Mouse (Mus musculus) layer of hippocampus, adult 2 months (tissue): ENCODE data around the gene Btbd18. TPM values are rescaled to one million over a fixed set of nuclear protein-coding genes. Genes with fewer than 3 reads are reported as not detected.
A peak's percentile ranks its signal among the peaks of the same experiment; 100 is the strongest.

ENCODE experiments used
- DNase-seq, 2 experiments: peaks; one replicate each; pipeline ENCODE4 v3.0.0; 2022; ENCODE audit warnings: low spot score in 2 of 2
- H3K27ac ChIP-seq: fragments of 200-600 bp; 2 replicates; pipeline ENCODE4 v1.8.1; 2022
- H3K4me3 ChIP-seq: fragments of 200-600 bp; 2 replicates; pipeline ENCODE4 v1.8.1; 2022; ENCODE audit warnings: mild to moderate bottlenecking
- CTCF ChIP-seq: fragments of 200-600 bp; conservative IDR thresholded peaks from 2 replicates; pipeline ENCODE4 v1.8.1; 2022; ENCODE audit warnings: antibody characterized with exemption, mild to moderate bottlenecking, moderate library complexity
- total RNA-seq, 2 experiments: library from RNA; stranded (reverse); gene quantifications; 2 replicates each; pipeline ENCODE4 v1.2.3; 2021

Gene Btbd18
- total RNA-seq, 2 experiments from 2014 or later, result not detected

GRCm38 (mm10) chr2:84688080-84688844 is 29.4 kb downstream of the Btbd18 start:
- no peak overlapping the region for H3K27ac ChIP-seq
- TF ChIP-seq CTCF, result no peak
- H3K4me3 ChIP-seq, result no peak overlapping the region
- DNase-seq, result no peak

DNA sequence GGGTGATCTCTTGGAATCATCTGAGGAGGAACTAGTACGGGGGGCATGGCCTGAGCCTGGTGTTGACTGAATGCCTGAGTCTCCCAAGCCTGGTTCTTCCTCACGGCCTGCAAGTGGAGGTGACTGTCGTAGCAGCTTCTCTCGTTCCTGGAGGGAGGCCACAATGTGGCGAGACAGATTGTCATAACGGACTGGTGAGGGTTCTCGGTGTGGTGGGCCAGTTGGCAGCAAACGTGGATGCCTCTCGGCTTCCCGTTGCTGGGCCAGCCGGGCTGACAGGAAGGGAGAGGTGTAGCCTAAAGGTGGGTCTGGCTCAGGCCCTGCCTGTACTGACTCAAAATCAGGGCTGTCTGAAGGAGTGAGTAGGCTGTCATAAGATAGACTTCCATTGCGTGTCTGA is 31.2 kb downstream of the Btbd18 start:
- Histone ChIP-seq H3K27ac (peak overlapping the region; percentile 36; the same call in 1 of the 2 replicates), H3K4me3 (no peak overlapping the region)
- TF ChIP-seq CTCF, result no peak
- no peak for DNase-seq

DNA sequence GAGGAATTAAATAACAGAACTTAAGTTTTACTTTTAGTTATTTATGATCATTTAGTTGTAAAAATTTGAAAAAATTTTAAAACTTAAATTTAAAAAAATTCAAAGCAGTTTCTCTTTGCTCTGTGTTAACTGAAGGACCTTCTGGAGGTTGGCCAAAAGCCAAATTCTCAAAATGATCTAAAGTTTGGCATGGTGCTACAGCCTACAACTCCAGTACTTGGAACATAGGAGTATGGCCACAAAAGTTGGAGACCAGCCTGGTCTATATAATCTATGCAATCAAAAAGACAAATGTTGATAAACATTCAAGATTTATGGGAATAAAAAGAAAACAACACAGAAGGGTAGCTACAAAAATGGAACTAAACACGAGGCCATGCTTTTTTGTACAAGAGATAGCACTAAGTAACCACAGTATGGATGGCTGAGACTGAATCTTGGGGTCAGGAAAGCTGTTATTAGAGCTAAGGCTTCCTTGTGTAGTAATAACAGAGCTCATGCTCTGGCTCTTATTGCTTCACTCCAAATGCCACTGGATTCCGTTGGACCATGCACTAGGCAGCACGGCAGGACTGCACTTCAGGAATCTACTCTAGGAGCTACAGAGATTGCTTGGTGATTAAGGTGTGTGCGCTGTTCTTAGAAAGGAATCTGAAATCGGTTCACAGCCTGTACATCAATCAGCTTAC is 36.3 kb downstream of the Btbd18 start:
- TF ChIP-seq CTCF, result no peak
- H3K4me3 ChIP-seq, result no peak overlapping the region
- DNase-seq, result no peak
- no peak overlapping the region for H3K27ac ChIP-seq

DNA sequence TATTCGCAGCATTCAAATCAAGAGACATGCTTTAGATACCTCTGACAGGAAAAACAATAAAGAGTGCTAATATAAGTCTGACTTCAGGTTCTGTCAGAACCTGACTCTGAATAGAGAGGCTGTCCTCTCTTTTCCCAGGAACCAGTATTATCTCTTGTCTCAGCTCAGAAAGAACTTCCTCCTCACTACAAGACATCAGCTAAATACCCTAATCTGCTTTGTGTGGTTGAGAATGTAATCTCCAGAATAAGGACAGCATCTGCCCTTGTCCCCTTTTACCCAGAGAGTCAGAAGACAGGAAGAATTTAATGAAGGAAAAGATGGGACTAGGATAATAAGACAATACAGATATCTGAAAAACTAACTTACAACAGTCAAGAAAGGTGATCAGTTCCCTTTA is 44.6 kb downstream of the Btbd18 start:
- Histone ChIP-seq H3K4me3 (no peak overlapping the region), H3K27ac (no peak overlapping the region)
- no peak for DNase-seq
- TF ChIP-seq CTCF, result no peak

- TF ChIP-seq CTCF, result no peak
- DNase-seq, result no peak
- H3K27ac ChIP-seq, result no peak overlapping the region
- no peak overlapping the region for H3K4me3 ChIP-seq
These were observed 45.5 kb downstream of the Btbd18 start for GRCm38 (mm10) chr2:84704329-84704728.

- Histone ChIP-seq H3K4me3 (no peak overlapping the region), H3K27ac (no peak overlapping the region)
- no peak for DNase-seq
- no peak for TF ChIP-seq CTCF
These were observed 46.4 kb downstream of the Btbd18 start for GRCm38 (mm10) chr2:84705295-84705694.

- H3K4me3 ChIP-seq, result no peak overlapping the region
- TF ChIP-seq CTCF, result no peak
These were observed 48.6 kb downstream of the Btbd18 start for GRCm38 (mm10) chr2:84707523-84707922.

DNA sequence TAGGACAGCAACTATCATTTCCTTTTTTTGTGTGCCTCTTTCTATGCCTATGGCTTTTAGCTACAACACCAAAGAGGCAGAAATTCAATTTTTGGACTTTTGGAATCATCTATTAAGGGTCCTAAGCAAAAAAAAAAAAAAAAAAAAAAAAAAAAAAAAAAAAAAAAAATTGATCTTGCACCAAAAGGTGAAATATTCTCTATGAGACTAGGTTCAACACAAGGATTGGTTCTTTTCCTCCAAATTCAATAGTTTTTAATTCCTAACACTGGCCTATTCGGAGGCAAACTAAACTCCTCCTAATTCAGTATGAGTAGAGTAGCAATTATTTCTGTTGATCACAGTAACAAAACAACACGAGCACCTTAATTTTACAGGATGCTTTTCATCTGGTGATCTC is 53.0 kb downstream of the Btbd18 start:
- Histone ChIP-seq H3K27ac (no peak overlapping the region), H3K4me3 (no peak overlapping the region)
- DNase-seq, result no peak
- no peak for TF ChIP-seq CTCF

More at GRCm38 (mm10) chr2:84707523-84707922, 48.6 kb downstream of the Btbd18 start:
- no peak for DNase-seq
- no peak overlapping the region for H3K27ac ChIP-seq

GRCm38 (mm10) chr2:84714422-84714810 is 55.5 kb downstream of the Btbd18 start:
- H3K27ac ChIP-seq, result peak overlapping the region; percentile 98
- H3K4me3 ChIP-seq, result peak overlapping the region; percentile 72
- DNase-seq, result no peak
- TF ChIP-seq CTCF, result no peak

DNA sequence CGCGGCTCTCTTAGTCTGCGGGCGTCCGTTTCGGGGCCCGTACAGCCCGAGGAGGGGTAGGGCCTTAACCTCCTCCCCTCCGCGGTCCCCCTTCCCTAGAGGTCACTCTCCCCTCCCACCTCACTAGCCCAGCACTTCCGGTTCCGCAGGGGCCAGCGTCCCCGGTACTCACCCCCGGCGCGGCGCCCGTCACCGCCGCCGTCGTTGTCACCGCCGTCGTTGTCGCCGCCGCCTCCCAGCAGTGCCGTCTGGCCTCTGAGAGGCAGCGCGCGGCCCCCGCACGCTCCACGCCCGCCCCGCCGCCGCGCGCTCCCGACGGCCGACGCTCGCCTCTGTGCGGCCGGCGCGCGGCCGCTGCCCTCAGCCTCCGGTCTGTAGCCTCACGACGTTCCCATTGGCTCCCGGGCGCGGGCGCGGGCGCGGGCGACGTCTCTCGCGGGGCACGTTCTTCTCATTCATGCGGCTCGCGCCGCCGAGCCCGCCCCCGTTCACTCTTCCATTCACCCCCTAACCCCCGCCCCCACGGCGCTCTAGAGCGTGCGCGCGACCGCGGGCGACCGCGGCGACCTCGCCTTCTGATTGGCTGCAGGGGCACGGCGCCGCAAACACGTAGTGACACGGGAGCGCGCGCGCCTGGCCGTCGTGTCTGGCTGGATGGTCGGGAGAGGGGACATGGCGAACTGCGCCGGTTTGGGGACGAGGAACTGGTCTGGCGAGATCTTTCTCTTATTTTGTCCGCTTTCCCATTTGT is 56.1 kb downstream of the Btbd18 start, which contains the start of gene Zdhhc5:
TSS of gene Zdhhc5 (minus strand) at position 370 of the 751 bp plus-strand sequence.
- TF ChIP-seq CTCF, result no peak
- DNase-seq, result peak; percentile 97 to 99
- Histone ChIP-seq H3K4me3 (peak within 1 kb of the TSS; percentile 72), H3K27ac (peak within 1 kb of the TSS; percentile 98)

DNA sequence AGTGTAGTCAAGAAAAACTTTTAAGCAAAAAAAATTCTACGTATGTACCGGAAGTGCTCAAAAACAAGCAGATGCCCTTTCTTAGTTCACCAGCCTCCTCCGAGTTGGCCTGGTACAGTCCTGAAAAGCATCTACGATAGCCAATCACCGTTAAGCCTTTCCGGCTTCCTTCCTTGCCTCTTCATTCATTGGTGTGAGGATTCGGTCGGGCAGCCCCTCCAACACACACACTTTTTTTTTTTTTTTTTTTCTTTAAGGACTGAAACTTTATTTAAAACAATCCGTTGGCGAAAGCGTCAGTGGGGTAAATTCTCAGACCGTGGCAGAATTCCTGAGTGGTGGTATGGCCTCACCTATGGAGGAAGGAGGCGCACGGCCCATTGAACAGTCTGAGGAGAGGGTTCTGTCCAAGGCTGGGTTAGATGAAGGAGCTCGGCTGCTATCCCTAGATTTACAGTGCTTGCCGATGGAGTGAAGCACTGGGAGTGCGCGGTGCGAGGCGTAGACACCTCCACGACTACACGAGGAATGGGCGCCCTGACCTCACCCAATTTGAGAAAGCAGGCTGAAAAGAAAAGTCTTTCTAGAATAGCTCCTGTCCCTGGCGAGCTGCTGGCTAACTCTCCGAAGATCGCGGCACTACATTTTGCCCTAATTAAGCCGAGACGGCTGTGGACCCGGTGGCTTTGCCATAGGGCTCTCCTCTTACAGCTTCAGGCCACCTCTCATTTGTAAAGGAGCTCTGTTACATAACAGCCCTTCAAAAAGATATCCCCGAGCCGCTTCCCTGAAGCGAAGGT is 56.9 kb downstream of the Btbd18 start:
- no peak for TF ChIP-seq CTCF
- peak overlapping the region; percentile 98 for H3K27ac ChIP-seq
- DNase-seq, result peak in 1 of 2 experiments; percentile 94
- peak overlapping the region; percentile 72 for H3K4me3 ChIP-seq
